Mouse (Mus musculus): ENCODE data around the gene Krt73. TPM values are rescaled to one million over a fixed set of nuclear protein-coding genes. Genes with fewer than 3 reads are reported as not detected.

Gene Krt73
- polyA plus RNA-seq, 1 experiment from 2014 or later, result not detected

DNA sequence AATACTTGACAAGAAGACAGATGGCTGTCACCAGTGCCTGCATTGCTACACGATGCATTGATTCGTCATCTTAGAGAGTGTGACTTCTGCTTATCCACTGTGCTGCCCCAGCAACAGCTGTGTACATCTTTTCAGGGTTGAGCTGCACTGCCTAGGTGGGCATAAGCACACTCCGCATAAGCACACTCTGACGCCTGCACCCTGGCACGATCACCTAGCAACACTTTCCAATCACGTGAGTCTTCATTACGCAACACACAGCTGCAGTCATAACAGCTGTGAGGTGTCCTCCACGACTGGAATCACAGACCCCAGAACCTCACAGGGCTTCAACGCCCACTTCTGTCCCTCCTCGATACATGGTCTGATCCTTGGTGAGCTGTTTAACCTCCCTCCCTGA, 28.7 kb downstream of the Krt73 start:
- 72% methylated on average over 10 of the region's 10 CpGs for WGBS
- H3K4me1 ChIP-seq (replicated peaks; ENCODE audit: insufficient read depth, low read length), result no peaks in the 10 kb centered on the region
- no peak for ATAC-seq (replicated peaks; ENCODE audit: low FRiP score, low read depth)
- H3K4me3 ChIP-seq (replicated peaks; ENCODE audit: low read depth, low read length), result no peak overlapping the region
- no peak overlapping the region for H3K9ac ChIP-seq (ENCODE audit: low read depth, low read length)
- H3K36me3 ChIP-seq (ENCODE audit: insufficient read depth, low read length), result no peaks in the 10 kb centered on the region
- H3K9me3 ChIP-seq (replicated peaks; ENCODE audit: low read length), result no peaks in the 10 kb centered on the region
- no peak overlapping the region for H3K4me2 ChIP-seq (ENCODE audit: low read length)
- TF ChIP-seq CTCF (IDR thresholded peaks at IDR 0.05; ENCODE audit: low read depth), result no peak
- no peak for DNase-seq (ENCODE audit: low spot score)
- no peak overlapping the region for H3K27ac ChIP-seq
- no peaks in the 10 kb centered on the region for H3K27me3 ChIP-seq (ENCODE audit: insufficient read depth, low read length)

DNA sequence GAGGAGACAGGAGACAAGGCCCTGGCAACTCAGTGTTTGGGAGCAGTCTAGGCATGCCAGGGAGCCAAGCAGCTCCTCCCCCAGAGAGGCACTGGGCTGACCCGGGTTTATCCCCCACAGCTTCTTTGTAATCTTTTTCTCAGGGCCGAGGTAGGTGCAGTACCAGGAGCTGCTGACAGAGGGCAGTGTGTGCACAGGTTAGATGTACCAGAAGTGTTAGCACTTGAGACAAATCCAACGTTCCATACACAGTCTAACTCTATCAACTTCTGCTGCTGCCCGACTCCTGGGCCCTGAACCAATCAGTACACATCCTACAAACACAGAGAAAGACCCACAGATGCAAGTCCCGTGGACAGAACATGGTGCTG, 29.4 kb downstream of the Krt73 start:
- DNase-seq (ENCODE audit: low spot score) (peak; percentile 86), ATAC-seq (replicated peaks; ENCODE audit: low FRiP score, low read depth) (peak; percentile 59)
- no peaks in the 10 kb centered on the region for H3K36me3 ChIP-seq (ENCODE audit: insufficient read depth, low read length)
- H3K4me2 ChIP-seq (ENCODE audit: low read length), result no peak overlapping the region
- no peaks in the 10 kb centered on the region for H3K4me1 ChIP-seq (replicated peaks; ENCODE audit: insufficient read depth, low read length)
- no peak overlapping the region for H3K4me3 ChIP-seq (replicated peaks; ENCODE audit: low read depth, low read length)
- WGBS, result 3% methylated on average over 5 of the region's 5 CpGs
- no peaks in the 10 kb centered on the region for H3K27me3 ChIP-seq (ENCODE audit: insufficient read depth, low read length)
- H3K9ac ChIP-seq (ENCODE audit: low read depth, low read length), result no peak overlapping the region
- no peaks in the 10 kb centered on the region for H3K9me3 ChIP-seq (replicated peaks; ENCODE audit: low read length)
- TF ChIP-seq CTCF (IDR thresholded peaks at IDR 0.05; ENCODE audit: low read depth), result peak; percentile 95
- no peak overlapping the region for H3K27ac ChIP-seq

GRCm38 (mm10) chr15:101772080-101772710, 30.0 kb downstream of the Krt73 start:
- no peak for ATAC-seq (replicated peaks; ENCODE audit: low FRiP score, low read depth)
- no peaks in the 10 kb centered on the region for H3K9me3 ChIP-seq (replicated peaks; ENCODE audit: low read length)
- 72% methylated on average over 5 of the region's 5 CpGs for WGBS
- peak; percentile 65; the same call in 1 of the 2 replicates for TF ChIP-seq CTCF (IDR thresholded peaks at IDR 0.05; ENCODE audit: low read depth)
- no peaks in the 10 kb centered on the region for H3K27me3 ChIP-seq (ENCODE audit: insufficient read depth, low read length)
- no peak overlapping the region for H3K4me3 ChIP-seq (replicated peaks; ENCODE audit: low read depth, low read length)
- H3K9ac ChIP-seq (ENCODE audit: low read depth, low read length), result no peak overlapping the region
- no peaks in the 10 kb centered on the region for H3K4me1 ChIP-seq (replicated peaks; ENCODE audit: insufficient read depth, low read length)
- no peak overlapping the region for H3K27ac ChIP-seq
- peak; percentile 61 for DNase-seq (ENCODE audit: low spot score)
- H3K4me2 ChIP-seq (ENCODE audit: low read length), result no peak overlapping the region
- H3K36me3 ChIP-seq (ENCODE audit: insufficient read depth, low read length), result no peaks in the 10 kb centered on the region

DNA sequence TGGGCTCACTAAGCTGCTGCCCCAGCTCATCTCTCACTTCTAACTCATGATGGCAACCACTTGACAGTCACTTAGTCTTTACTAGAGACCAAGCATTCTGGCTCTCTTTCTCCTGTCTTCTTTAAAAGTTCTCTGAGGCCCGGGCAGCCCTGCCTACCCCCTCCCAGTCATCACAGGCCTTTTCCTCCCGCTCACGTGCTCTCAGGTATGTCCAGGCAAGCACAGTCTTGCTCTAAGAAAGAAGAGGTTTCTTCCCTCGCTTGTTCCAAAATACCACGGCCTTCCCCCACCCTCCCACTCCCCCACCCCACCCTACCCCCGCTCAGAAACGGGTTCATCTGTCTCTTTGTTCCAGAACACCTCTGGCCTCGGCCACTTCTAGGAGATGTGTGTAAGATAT, 31.9 kb downstream of the Krt73 start:
- Histone ChIP-seq H3K36me3 (ENCODE audit: insufficient read depth, low read length) (no peaks in the 10 kb centered on the region), H3K27ac (no peak overlapping the region), H3K4me2 (ENCODE audit: low read length) (no peak overlapping the region), H3K9ac (ENCODE audit: low read depth, low read length) (no peak overlapping the region), H3K9me3 (replicated peaks; ENCODE audit: low read length) (no peaks in the 10 kb centered on the region), H3K27me3 (ENCODE audit: insufficient read depth, low read length) (no peaks in the 10 kb centered on the region), H3K4me3 (replicated peaks; ENCODE audit: low read depth, low read length) (no peak overlapping the region), H3K4me1 (replicated peaks; ENCODE audit: insufficient read depth, low read length) (no peaks in the 10 kb centered on the region)
- ATAC-seq (replicated peaks; ENCODE audit: low FRiP score, low read depth), result no peak
- no peak for TF ChIP-seq CTCF (IDR thresholded peaks at IDR 0.05; ENCODE audit: low read depth)
- no peak for DNase-seq (ENCODE audit: low spot score)
- WGBS, result 24% methylated on average over 8 of the region's 8 CpGs

Other genes starting within 250 kb of the Krt73 start
- 0.09 TPM in 1 of 2 replicates, not detected in the other for gene Krt90, start 239.4 kb downstream of the Krt73 start, polyA plus RNA-seq (2015; fragmentation: Nextera tagmentation; extraction: Ambion mirVana)
- 0.14 and 0.20 TPM in 2 replicates for gene Krt75, start 228.4 kb downstream of the Krt73 start, polyA plus RNA-seq (2015; fragmentation: Nextera tagmentation; extraction: Ambion mirVana)
- not detected in 2 replicates for gene Gm5414, start 174.2 kb downstream of the Krt73 start, polyA plus RNA-seq (2015; fragmentation: Nextera tagmentation; extraction: Ambion mirVana)
- gene Gm5478, start 155.0 kb downstream of the Krt73 start, polyA plus RNA-seq (2015; fragmentation: Nextera tagmentation; extraction: Ambion mirVana), result not detected in 2 replicates
- gene Krt6b, start 122.1 kb downstream of the Krt73 start, polyA plus RNA-seq (2015; fragmentation: Nextera tagmentation; extraction: Ambion mirVana), result not detected in 2 replicates
- not detected in 2 replicates for gene Krt6a, start 108.0 kb downstream of the Krt73 start, polyA plus RNA-seq (2015; fragmentation: Nextera tagmentation; extraction: Ambion mirVana)
- 0.77 and 3.0 TPM in 2 replicates for gene Krt5, start 89.4 kb downstream of the Krt73 start, polyA plus RNA-seq (2015; fragmentation: Nextera tagmentation; extraction: Ambion mirVana)
- not detected in 2 replicates for gene Krt71, start 59.2 kb downstream of the Krt73 start, polyA plus RNA-seq (2015; fragmentation: Nextera tagmentation; extraction: Ambion mirVana)
- gene Krt72, start 15.9 kb downstream of the Krt73 start, polyA plus RNA-seq (2015; fragmentation: Nextera tagmentation; extraction: Ambion mirVana), result not detected in 2 replicates
- not detected in 2 replicates for gene Krt2, start 15.8 kb upstream of the Krt73 start, polyA plus RNA-seq (2015; fragmentation: Nextera tagmentation; extraction: Ambion mirVana)
- 0.59 and 1.1 TPM in 2 replicates for gene Krt1, start 48.4 kb upstream of the Krt73 start, polyA plus RNA-seq (2015; fragmentation: Nextera tagmentation; extraction: Ambion mirVana)
- gene Krt77, start 67.4 kb upstream of the Krt73 start, polyA plus RNA-seq (2015; fragmentation: Nextera tagmentation; extraction: Ambion mirVana), result not detected in 2 replicates
- gene Krt76, start 90.6 kb upstream of the Krt73 start, polyA plus RNA-seq (2015; fragmentation: Nextera tagmentation; extraction: Ambion mirVana), result not detected in 2 replicates
- 0.46 and 0.93 TPM in 2 replicates for gene Krt4, start 122.4 kb upstream of the Krt73 start, polyA plus RNA-seq (2015; fragmentation: Nextera tagmentation; extraction: Ambion mirVana)
- 0.08 and 0.29 TPM in 2 replicates for gene Krt79, start 138.0 kb upstream of the Krt73 start, polyA plus RNA-seq (2015; fragmentation: Nextera tagmentation; extraction: Ambion mirVana)
- gene Krt78, start 151.9 kb upstream of the Krt73 start, polyA plus RNA-seq (2015; fragmentation: Nextera tagmentation; extraction: Ambion mirVana), result 0.07 TPM in 1 of 2 replicates, not detected in the other
- 305 and 333 TPM in 2 replicates for gene Krt8, start 202.1 kb upstream of the Krt73 start, polyA plus RNA-seq (2015; fragmentation: Nextera tagmentation; extraction: Ambion mirVana)
- 252 and 256 TPM in 2 replicates for gene Krt18, start 225.8 kb upstream of the Krt73 start, polyA plus RNA-seq (2015; fragmentation: Nextera tagmentation; extraction: Ambion mirVana)

All from kidney, postnatal 0 days (tissue).